Mouse (Mus musculus) limb, embryonic 14.5 days (tissue): ENCODE measurements at regions not wholly inside any gene's neighbourhood (a gene's known extent, or its start where the extent isn't known, plus 50 kb on each side); places are given as distances from the start of the nearest gene placed in this dataset.

ENCODE experiments used
- ATAC-seq: fragments of 200-750 bp; cut with Nextera tagmentation; 2 replicates; pipeline ENCODE4 v1.8.0; 2017; ENCODE audit warnings: low read depth, moderate number of reproducible peaks, moderate TSS enrichment; ENCODE audit not compliant: low FRiP score
- DNase-seq: peaks from one replicate; pipeline ENCODE4 v3.0.0-alpha.2; 2015; ENCODE audit warnings: low spot score
- H3K27ac ChIP-seq: fragments of 300-500 bp; sonication (generic); replicated peaks from 2 replicates; pipeline ENCODE4 v1.5.1; 2014; ENCODE audit warnings: low read depth, mild to moderate bottlenecking, low read length, moderate library complexity, mixed read lengths
- H3K27me3 ChIP-seq: fragments of 300-500 bp; sonication (generic); 2 replicates; pipeline ENCODE4 v1.6.1; 2014; ENCODE audit warnings: low read length, mixed read lengths; ENCODE audit not compliant: control insufficient read depth, insufficient read depth
- H3K36me3 ChIP-seq: fragments of 300-500 bp; sonication (generic); 2 replicates; pipeline ENCODE4 v1.6.1; 2014; ENCODE audit warnings: mild to moderate bottlenecking, low read length, moderate library complexity, mixed read lengths; ENCODE audit not compliant: control insufficient read depth, insufficient read depth
- H3K4me1 ChIP-seq: fragments of 300-500 bp; sonication (generic); 2 replicates; pipeline ENCODE4 v1.6.1; 2014; ENCODE audit warnings: antibody characterized with exemption, low read length, mixed read lengths; ENCODE audit not compliant: control insufficient read depth, insufficient read depth
- H3K4me2 ChIP-seq: fragments of 300-500 bp; sonication (generic); replicated peaks from 2 replicates; pipeline ENCODE4 v1.6.1; 2014; ENCODE audit warnings: low read depth, mild to moderate bottlenecking, low read length, moderate library complexity; ENCODE audit not compliant: severe bottlenecking
- H3K4me3 ChIP-seq: fragments of 300-500 bp; sonication (generic); replicated peaks from 2 replicates; pipeline ENCODE4 v1.5.1; 2014; ENCODE audit warnings: low read length
- H3K9ac ChIP-seq: fragments of 300-500 bp; sonication (generic); 2 replicates; pipeline ENCODE4 v1.6.1; 2014; ENCODE audit warnings: mild to moderate bottlenecking, low read depth, low read length, moderate library complexity; ENCODE audit not compliant: severe bottlenecking
- H3K9me3 ChIP-seq: fragments of 300-500 bp; sonication (generic); 2 replicates; pipeline ENCODE4 v1.6.1; 2016; ENCODE audit warnings: low read length; ENCODE audit not compliant: control insufficient read depth
- POLR2A ChIP-seq: fragments of 200-500 bp; IDR thresholded peaks from 2 replicates; pipeline ENCODE4 v1.8.0; 2012; ENCODE audit warnings: inconsistent platforms, mild to moderate bottlenecking, moderate library complexity, borderline replicate concordance; ENCODE audit not compliant: insufficient read depth, insufficient read length; ENCODE audit errors: extremely low read depth
- WGBS: fragments of 180-500 bp; shearing (Covaris S2); extraction: QIAGEN DNeasy Blood & Tissue Kit; methylation state at CpG from one replicate; pipeline ENCODE4 v1.1.7; 2014; 5-methylcytosine and 5-hydroxymethylcytosine counted together

GRCm38 (mm10) chr13:83720883-83721371, 217.1 kb downstream of the Mef2c start:
- H3K4me1 ChIP-seq: no peaks in the 10 kb centered on the region
- H3K27ac ChIP-seq: no peak overlapping the region
- TF ChIP-seq POLR2A: no peak
- WGBS: under 1% methylated on average over 29 of the region's 30 CpGs
- no peak for ATAC-seq
- peak overlapping the region; percentile 24 for H3K4me3 ChIP-seq
- no peaks in the 10 kb centered on the region for H3K36me3 ChIP-seq
- H3K9ac ChIP-seq: no peak overlapping the region
- DNase-seq: no peak
- peak overlapping the region; percentile 34; the same call in 1 of the 2 replicates for H3K4me2 ChIP-seq
- peaks cover 100% of the 10 kb centered on the region for H3K27me3 ChIP-seq
- no peaks in the 10 kb centered on the region for H3K9me3 ChIP-seq

GRCm38 (mm10) chr13:83721563-83721962, 217.7 kb downstream of the Mef2c start:
- ATAC-seq (peak; percentile 21; the same call in 1 of the 2 replicates), DNase-seq (no peak)
- Histone ChIP-seq H3K9ac (no peak overlapping the region), H3K36me3 (no peaks in the 10 kb centered on the region), H3K27me3 (peaks cover 100% of the 10 kb centered on the region), H3K4me1 (no peaks in the 10 kb centered on the region), H3K4me2 (no peak overlapping the region), H3K4me3 (no peak overlapping the region), H3K9me3 (no peaks in the 10 kb centered on the region), H3K27ac (no peak overlapping the region)
- WGBS: 5% methylated on average over 14 of the region's 14 CpGs
- no peak for TF ChIP-seq POLR2A

GRCm38 (mm10) chr13:83722241-83722640, 218.4 kb downstream of the Mef2c start:
- H3K36me3 ChIP-seq: no peaks in the 10 kb centered on the region
- 4% methylated on average over 7 of the region's 7 CpGs for WGBS
- no peaks in the 10 kb centered on the region for H3K9me3 ChIP-seq
- no peak overlapping the region for H3K4me2 ChIP-seq
- peaks cover 100% of the 10 kb centered on the region for H3K27me3 ChIP-seq
- no peak for DNase-seq
- H3K9ac ChIP-seq: no peak overlapping the region
- no peak for TF ChIP-seq POLR2A
- H3K27ac ChIP-seq: no peak overlapping the region
- no peak for ATAC-seq
- no peak overlapping the region for H3K4me3 ChIP-seq
- no peaks in the 10 kb centered on the region; the same call in 1 of the 2 replicates for H3K4me1 ChIP-seq

GRCm38 (mm10) chr13:83722791-83723190, 219.0 kb downstream of the Mef2c start:
- Histone ChIP-seq H3K9ac (no peak overlapping the region), H3K27ac (no peak overlapping the region), H3K4me2 (no peak overlapping the region), H3K4me3 (no peak overlapping the region), H3K9me3 (no peaks in the 10 kb centered on the region), H3K27me3 (peaks cover 100% of the 10 kb centered on the region), H3K4me1 (no peaks in the 10 kb centered on the region; the same call in 1 of the 2 replicates), H3K36me3 (no peaks in the 10 kb centered on the region)
- ATAC-seq (no peak), DNase-seq (no peak)
- 4% methylated on average over 3 of the region's 3 CpGs for WGBS
- TF ChIP-seq POLR2A: no peak

DNA sequence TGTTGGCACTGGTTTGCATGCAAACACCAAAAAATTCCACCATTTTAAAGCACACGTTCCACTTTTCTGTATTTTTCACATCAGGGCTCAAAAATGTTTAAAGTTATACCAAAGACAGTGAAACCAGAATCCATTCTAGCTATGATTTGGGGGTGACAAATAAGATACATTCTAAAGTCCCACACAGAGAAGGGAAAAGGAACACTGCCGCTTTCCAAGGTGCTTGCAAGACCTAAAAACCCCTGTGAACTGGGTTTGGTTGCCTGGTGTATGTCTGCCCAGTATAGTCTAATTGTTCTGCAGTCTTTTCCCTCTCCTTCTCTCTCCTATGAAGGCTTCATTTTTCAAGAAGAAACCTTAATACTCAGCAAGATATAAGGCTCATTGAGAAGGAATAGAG, 219.6 kb downstream of the Mef2c start:
- no peaks in the 10 kb centered on the region for H3K9me3 ChIP-seq
- H3K4me3 ChIP-seq: no peak overlapping the region
- no peak overlapping the region for H3K27ac ChIP-seq
- no peaks in the 10 kb centered on the region; the same call in 1 of the 2 replicates for H3K4me1 ChIP-seq
- ATAC-seq (no peak), DNase-seq (no peak)
- WGBS: 12% methylated on average over 2 of the region's 2 CpGs
- no peaks in the 10 kb centered on the region for H3K36me3 ChIP-seq
- no peak overlapping the region for H3K4me2 ChIP-seq
- peaks cover 100% of the 10 kb centered on the region for H3K27me3 ChIP-seq
- no peak overlapping the region for H3K9ac ChIP-seq
- no peak for TF ChIP-seq POLR2A
